Mouse (Mus musculus) bone marrow, adult 2 months (tissue): ENCODE data around the gene Acbd4.

Experiments used
- CTCF ChIP-seq: fragments of 200-500 bp; IDR thresholded peaks from 2 replicates; pipeline ENCODE4 v1.5.1; 2011; ENCODE audit warnings: low read length, control low read depth; ENCODE audit not compliant: control insufficient read depth, insufficient read depth
- POLR2A ChIP-seq: fragments of 200-500 bp; IDR thresholded peaks from 2 replicates; pipeline ENCODE4 v1.6.1; 2011; ENCODE audit warnings: low read depth, mild to moderate bottlenecking, control low read depth, low read length, borderline replicate concordance; ENCODE audit not compliant: control insufficient read depth

DNA sequence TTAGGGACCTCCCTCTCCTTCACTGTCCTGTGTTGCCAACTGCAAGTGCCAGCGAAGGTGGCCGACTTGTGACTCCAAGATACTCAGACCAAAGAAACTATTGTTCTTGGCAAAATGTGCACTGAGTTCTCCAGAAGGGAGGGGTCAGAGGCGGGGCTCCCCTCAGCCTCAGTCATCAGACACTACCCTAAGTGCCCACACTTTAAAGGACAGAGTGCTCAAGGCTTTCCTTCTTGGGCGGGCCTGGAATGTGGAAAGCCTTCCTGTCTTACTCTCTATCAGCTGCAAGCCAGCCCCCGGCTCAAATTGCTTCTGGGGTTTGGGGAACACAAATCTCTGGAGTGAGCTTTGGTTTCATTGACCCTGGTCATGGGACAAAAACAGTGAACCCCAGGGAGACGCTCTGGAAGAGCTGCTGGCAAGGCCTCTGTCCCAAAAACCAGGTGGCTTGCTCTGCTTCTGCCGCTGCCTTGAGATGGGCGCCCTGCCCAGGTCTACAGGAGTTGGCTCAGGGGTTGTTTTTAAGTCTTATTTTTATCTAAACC is 34.0 kb upstream of the Acbd4 start:
- TF ChIP-seq CTCF (no peak), POLR2A (no peak)
